Mouse (Mus musculus) MEL (cell line): ENCODE measurements around the gene Eif1b. TPM values are rescaled to one million over a fixed set of nuclear protein-coding genes. Genes with fewer than 3 reads are reported as not detected.

Experiments used
- DNase-seq: peaks from one replicate; pipeline ENCODE4 v3.0.0; 2011; ENCODE audit warnings: low read depth, low spot score
- H3K27ac ChIP-seq: 2 replicates; pipeline ENCODE4 v1.5.1; 2012; ENCODE audit warnings: low read depth, mild to moderate bottlenecking, control low read depth, low read length, moderate library complexity; ENCODE audit not compliant: control insufficient read depth
- H3K27me3 ChIP-seq, 2 experiments: fragments of 150-350 bp in 1 of 2; sonication (generic) in 1 of 2; 2 replicates each; pipeline ENCODE4 v1.6.1; 2012; ENCODE audit warnings: low read length in 2 of 2, mild to moderate bottlenecking in 2 of 2, improper control_type of control experiment in 1 of 2, moderate library complexity in 1 of 2; ENCODE audit not compliant: insufficient read depth in 2 of 2, control insufficient read depth in 1 of 2
- H3K36me3 ChIP-seq, 2 experiments: 2 replicates each; pipeline ENCODE4 v1.6.1; 2012 to 2014; ENCODE audit warnings: low read length in 2 of 2, improper control_type of control experiment in 1 of 2, inconsistent platforms in 1 of 2, mild to moderate bottlenecking in 1 of 2; ENCODE audit not compliant: insufficient read depth in 2 of 2, control insufficient read depth in 1 of 2
- H3K4me1 ChIP-seq, 2 experiments: fragments of 150-350 bp in 1 of 2; sonication (generic) in 1 of 2; 2 replicates each; pipeline ENCODE4 v1.6.1; 2012; ENCODE audit warnings: low read length in 2 of 2, improper control_type of control experiment in 1 of 2, mild to moderate bottlenecking in 1 of 2; ENCODE audit not compliant: insufficient read depth in 2 of 2, control insufficient read depth in 1 of 2
- H3K4me3 ChIP-seq, 2 experiments: fragments of 150-350 bp in 1 of 2; sonication (generic) in 1 of 2; 2 replicates each; pipeline ENCODE4 v1.5.1; 2012; ENCODE audit warnings: low read depth in 2 of 2, low read length in 2 of 2, mild to moderate bottlenecking in 2 of 2, moderate library complexity in 2 of 2, control low read depth in 1 of 2, improper control_type of control experiment in 1 of 2; ENCODE audit not compliant: control insufficient read depth in 1 of 2, insufficient read depth in 1 of 2
- H3K79me2 ChIP-seq: 2 replicates; pipeline ENCODE4 v1.6.1; 2012; ENCODE audit warnings: mild to moderate bottlenecking, low read length, moderate library complexity; ENCODE audit not compliant: control insufficient read depth, poor library complexity, insufficient read depth
- H3K9ac ChIP-seq: 2 replicates; pipeline ENCODE4 v1.6.1; 2012; ENCODE audit warnings: low read depth, mild to moderate bottlenecking, control low read depth, low read length, moderate library complexity; ENCODE audit not compliant: control insufficient read depth, poor library complexity, severe bottlenecking
- H3K9me3 ChIP-seq: fragments of 150-350 bp; sonication (generic); replicated peaks from 2 replicates; pipeline ENCODE4 v1.6.1; 2012; ENCODE audit warnings: mild to moderate bottlenecking, low read length, improper control_type of control experiment, moderate library complexity; ENCODE audit not compliant: insufficient read depth
- BHLHE40 ChIP-seq: IDR thresholded peaks from 2 replicates; pipeline ENCODE4 v1.6.1; 2012; ENCODE audit warnings: low read depth, mild to moderate bottlenecking, inconsistent platforms, low read length, improper control_type of control experiment, borderline replicate concordance
- CHD2 ChIP-seq: IDR thresholded peaks from 2 replicates; pipeline ENCODE4 v1.6.1; 2011; ENCODE audit warnings: low read length, improper control_type of control experiment
- CTCF ChIP-seq, 3 experiments: IDR thresholded peaks in 2 of 3; conservative IDR thresholded peaks in 1 of 3; 2 replicates each; pipeline ENCODE4 v1.5.1; 2011 to 2012; ENCODE audit warnings: low read length in 3 of 3, low read depth in 2 of 3, mild to moderate bottlenecking in 2 of 3, improper control_type of control experiment in 1 of 3, inconsistent platforms in 1 of 3, mixed read lengths in 1 of 3, moderate library complexity in 1 of 3; ENCODE audit not compliant: control insufficient read depth in 1 of 3, insufficient read depth in 1 of 3, poor library complexity in 1 of 3, severe bottlenecking in 1 of 3
- E2F4 ChIP-seq: IDR thresholded peaks from 2 replicates; pipeline ENCODE4 v1.6.1; 2011; ENCODE audit warnings: low read depth, low read length, improper control_type of control experiment, borderline replicate concordance
- ELF1 ChIP-seq: IDR thresholded peaks from 2 replicates; pipeline ENCODE4 v1.6.1; 2014; ENCODE audit warnings: low read depth, mild to moderate bottlenecking, inconsistent platforms, low read length, improper control_type of control experiment, moderate library complexity
- HCFC1 ChIP-seq: IDR thresholded peaks from 2 replicates; pipeline ENCODE4 v1.6.1; 2012; ENCODE audit warnings: low read depth, mild to moderate bottlenecking, inconsistent platforms, low read length, improper control_type of control experiment, moderate library complexity
- KAT2A ChIP-seq: conservative IDR thresholded peaks from 2 replicates; pipeline ENCODE4 v1.6.1; 2012; ENCODE audit warnings: low read depth, low read length, improper control_type of control experiment, inconsistent platforms
- MAFK ChIP-seq: IDR thresholded peaks from 2 replicates; pipeline ENCODE4 v1.6.1; 2011; ENCODE audit warnings: low read depth, mild to moderate bottlenecking, low read length, improper control_type of control experiment, borderline replicate concordance
- MAX ChIP-seq: IDR thresholded peaks from 2 replicates; pipeline ENCODE4 v1.6.1; 2011; ENCODE audit warnings: low read length, improper control_type of control experiment
- MAZ ChIP-seq: IDR thresholded peaks from 2 replicates; pipeline ENCODE4 v1.6.1; 2012; ENCODE audit warnings: low read depth, mild to moderate bottlenecking, inconsistent platforms, low read length, improper control_type of control experiment
- MEF2A ChIP-seq: IDR thresholded peaks from 2 replicates; pipeline ENCODE4 v1.6.1; 2014; ENCODE audit warnings: low read depth, mild to moderate bottlenecking, inconsistent platforms, low read length, improper control_type of control experiment; ENCODE audit not compliant: poor library complexity, insufficient replicate concordance, severe bottlenecking; ENCODE audit errors: extremely low read depth
- MXI1 ChIP-seq: IDR thresholded peaks from 2 replicates; pipeline ENCODE4 v1.6.1; 2011; ENCODE audit warnings: mild to moderate bottlenecking, low read depth, low read length, improper control_type of control experiment
- NRF1 ChIP-seq: IDR thresholded peaks from 2 replicates; pipeline ENCODE4 v1.6.1; 2014; ENCODE audit warnings: low read depth, mild to moderate bottlenecking, inconsistent platforms, low read length, improper control_type of control experiment, moderate library complexity; ENCODE audit not compliant: poor library complexity, insufficient read depth, severe bottlenecking
- POLR2AphosphoS2 ChIP-seq: IDR thresholded peaks from 2 replicates; pipeline ENCODE4 v1.6.1; 2011; ENCODE audit warnings: low read length, improper control_type of control experiment
- POLR2AphosphoS5 ChIP-seq: IDR thresholded peaks from 2 replicates; pipeline ENCODE4 v1.6.1; 2012; ENCODE audit warnings: low read depth, borderline replicate concordance, mild to moderate bottlenecking, inconsistent platforms, low read length, moderate library complexity, mixed read lengths
- SIN3A ChIP-seq: IDR thresholded peaks from 2 replicates; pipeline ENCODE4 v1.6.1; 2012; ENCODE audit warnings: low read length, improper control_type of control experiment, inconsistent platforms
- SMC3 ChIP-seq: IDR thresholded peaks from 2 replicates; pipeline ENCODE4 v1.6.1; 2011; ENCODE audit warnings: low read depth, low read length, improper control_type of control experiment
- TBP ChIP-seq: IDR thresholded peaks from 2 replicates; pipeline ENCODE4 v1.8.0; 2011; ENCODE audit warnings: low read depth, low read length, improper control_type of control experiment
- USF1 ChIP-seq: IDR thresholded peaks from 2 replicates; pipeline ENCODE4 v1.6.1; 2014; ENCODE audit warnings: low read depth, mild to moderate bottlenecking, inconsistent platforms, low read length, improper control_type of control experiment, moderate library complexity
- ZKSCAN1 ChIP-seq: IDR thresholded peaks from 2 replicates; pipeline ENCODE4 v1.6.1; 2012; ENCODE audit warnings: low read depth, mild to moderate bottlenecking, inconsistent platforms, low read length, improper control_type of control experiment, moderate library complexity
- ZNF384 ChIP-seq: IDR thresholded peaks from 2 replicates; pipeline ENCODE4 v1.6.1; 2012; ENCODE audit warnings: low read depth, mild to moderate bottlenecking, inconsistent platforms, low read length, improper control_type of control experiment
- polyA plus RNA-seq, 2 experiments: library from polyadenylated mRNA; stranded (reverse) in 1 of 2; unstranded in 1 of 2; fragments of >175 nt in 1 of 2; fragments of >200 nt in 1 of 2; gene quantifications; 2 replicates each; pipeline versions ENCODE4 v1.2.1 to v1.2.4; 2012; ENCODE audit warnings: low replicate concordance in 2 of 2, low read depth in 1 of 2; ENCODE audit not compliant: insufficient read length in 2 of 2, insufficient read depth in 1 of 2, missing spikeins in 1 of 2
- total RNA-seq: library from RNA; depleted of rRNA; stranded (reverse); fragments of 300-350 nt; gene quantifications from 2 replicates; pipeline ENCODE4 v1.2.3, GENCODE M21; 2012

Gene Eif1b
- total and polyA plus RNA-seq, 3 experiments = 54.3 to 110 TPM; not detected in 1

DNA sequence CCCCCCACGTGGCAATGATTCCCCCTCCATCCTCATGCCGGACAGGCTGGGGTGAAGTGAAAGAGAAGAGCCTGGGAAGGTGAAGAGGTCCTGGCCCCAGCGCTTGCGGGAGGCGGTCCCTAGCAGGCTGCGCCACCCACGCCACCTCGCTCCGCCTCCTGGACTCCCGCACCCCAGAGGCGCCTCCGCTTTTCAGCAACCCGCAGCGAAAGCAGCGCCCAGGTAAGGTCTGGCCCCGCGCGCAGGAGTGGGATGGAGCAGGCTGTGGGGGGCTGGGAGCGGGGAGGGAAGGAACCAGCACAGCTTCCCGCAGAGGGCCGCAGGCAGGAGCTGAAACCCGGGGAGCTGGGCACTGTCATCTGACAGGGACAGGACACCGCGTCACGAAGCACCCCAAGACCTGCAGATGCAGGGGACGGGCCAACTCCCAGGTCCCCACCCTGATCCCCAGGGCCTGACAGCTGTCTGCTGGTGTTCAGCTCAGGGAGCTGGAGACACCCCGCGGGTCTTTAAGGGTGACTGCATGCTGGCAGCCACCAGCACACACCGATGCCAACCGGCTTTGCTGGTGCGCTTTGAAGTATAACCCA, 47.7 kb downstream of the Eif1b start, which contains the start of gene Entpd3:
Gene Entpd3, plus strand, starts transcription at position 157 of the 590 bp plus-strand sequence.
- Histone ChIP-seq H3K9ac (no peak within 1 kb of the TSS), H3K36me3 (no peaks in the 10 kb centered on the region), H3K27me3 (no peaks in the 10 kb centered on the region), H3K9me3 (no peaks in the 10 kb centered on the region), H3K27ac (no peak within 1 kb of the TSS), H3K4me3 (no peak within 1 kb of the TSS), H3K79me2 (no peaks in the 10 kb centered on the region), H3K4me1 (no peaks in the 10 kb centered on the region)
- DNase-seq = no peak
- TF ChIP-seq POLR2AphosphoS2 (no peak), SMC3 (no peak), TBP (no peak), ELF1 (no peak), MAZ (no peak), NRF1 (no peak), USF1 (no peak), CTCF (IDR thresholded peaks at IDR 0.05 in 2 of 3, conservative IDR thresholded peaks at IDR 0.05 in 1 of 3; ENCODE audit: control insufficient read depth in 1 of 3, insufficient read depth in 1 of 3, low read depth in 2 of 3, low read length in 3 of 3, poor library complexity in 1 of 3, severe bottlenecking in 1 of 3) (no peak), POLR2AphosphoS5 (no peak), MAX (no peak), HCFC1 (no peak), ZKSCAN1 (no peak), ZNF384 (no peak), CHD2 (no peak), MAFK (no peak), MXI1 (no peak), MEF2A (no peak), BHLHE40 (no peak), E2F4 (no peak)

DNA sequence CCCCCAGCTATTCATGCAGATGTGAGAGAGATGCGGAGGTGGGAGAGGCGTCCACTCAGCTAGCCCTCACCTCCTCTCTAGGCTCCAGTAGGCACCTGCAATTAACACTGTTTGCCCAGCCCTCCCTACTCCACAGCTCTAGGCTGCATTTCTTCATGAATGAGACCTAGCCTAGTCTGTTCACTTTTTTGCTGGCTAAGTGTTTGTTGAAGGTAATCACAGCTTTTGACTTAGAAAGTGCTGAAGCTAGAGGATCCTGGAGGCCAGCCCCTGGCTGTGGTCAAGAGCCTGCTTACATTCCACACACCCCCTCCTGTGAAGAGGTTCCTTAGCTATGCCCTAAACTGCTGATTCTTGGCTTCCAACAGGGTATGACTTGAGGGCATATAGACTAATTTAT, 49.4 kb downstream of the Eif1b start:
- Histone ChIP-seq H3K27me3 (no peaks in the 10 kb centered on the region), H3K27ac (no peak overlapping the region), H3K4me3 (no peak overlapping the region), H3K9ac (no peak overlapping the region), H3K9me3 (no peaks in the 10 kb centered on the region), H3K79me2 (no peaks in the 10 kb centered on the region), H3K4me1 (no peaks in the 10 kb centered on the region), H3K36me3 (no peaks in the 10 kb centered on the region)
- TF ChIP-seq KAT2A (no peak), SIN3A (no peak), ELF1 (no peak)
- DNase-seq = no peak
